Mouse (Mus musculus): ENCODE results near the gene Psmd13.

GRCm38 (mm10) chr7:140894031-140894430 is 12.3 kb downstream of the Psmd13 start:
- no peak for TF ChIP-seq CTCF (IDR thresholded peaks at IDR 0.05; ENCODE audit: extremely low read depth, insufficient read depth, insufficient read length, insufficient replicate concordance)
- no peak for TF ChIP-seq POLR2A (IDR thresholded peaks at IDR 0.05; ENCODE audit: low read depth, low read length)
